Mouse (Mus musculus) regulatory T cell (primary cell): Measurements from ENCODE around the gene Gzmk.

Experiments
- in situ Hi-C: fragments of 300-600 bp; cut with MboI, MseI; formaldehyde crosslinking; loops from one replicate; pipeline ENCODE4 v1.15.1; 2025; ENCODE audit warnings: high pct_unique_total_duplicates

The Gzmk gene

GRCm38 (mm10) chr13:113203146-113203545 is 22.6 kb downstream of the Gzmk start:
- in situ Hi-C loops: no loop called here

GRCm38 (mm10) chr13:113202184-113202583 is 23.5 kb downstream of the Gzmk start:
- in situ Hi-C loops: no loop called here

- in situ Hi-C loops: no loop called here
Observed at GRCm38 (mm10) chr13:113201631-113202030, 24.1 kb downstream of the Gzmk start.

- in situ Hi-C loops: no loop called here
Observed at GRCm38 (mm10) chr13:113200726-113201125, 25.0 kb downstream of the Gzmk start.

GRCm38 (mm10) chr13:113199331-113199730 is 26.4 kb downstream of the Gzmk start:
- in situ Hi-C loops: no loop called here

GRCm38 (mm10) chr13:113197872-113198502 is 27.7 kb downstream of the Gzmk start:
- in situ Hi-C loops: no loop called here

GRCm38 (mm10) chr13:113196808-113197674 is 28.7 kb downstream of the Gzmk start:
- in situ Hi-C loops: no loop called here

GRCm38 (mm10) chr13:113183720-113184119 is 42.0 kb downstream of the Gzmk start:
- in situ Hi-C loops: no loop called here

GRCm38 (mm10) chr13:113183310-113183709 is 42.4 kb downstream of the Gzmk start:
- in situ Hi-C loops: no loop called here

GRCm38 (mm10) chr13:113174162-113174561 is 51.5 kb downstream of the Gzmk start:
- in situ Hi-C loops: no loop called here

- in situ Hi-C loops: no loop called here
Observed at GRCm38 (mm10) chr13:113170256-113170655, 55.5 kb downstream of the Gzmk start.

- in situ Hi-C loops: no loop called here
Observed at GRCm38 (mm10) chr13:113168018-113168534, 57.6 kb downstream of the Gzmk start.

GRCm38 (mm10) chr13:113164252-113165005 is 61.3 kb downstream of the Gzmk start:
- in situ Hi-C loops: no loop called here

GRCm38 (mm10) chr13:113151556-113151955 is 74.2 kb downstream of the Gzmk start:
- in situ Hi-C loops: loop anchor here (10.0 kb wide), 1 partner anchor 67 kb away; no protein-coding TSS in a partner anchor

GRCm38 (mm10) chr13:113139597-113139996 is 86.1 kb downstream of the Gzmk start:
- in situ Hi-C loops: no loop called here

GRCm38 (mm10) chr13:113129974-113130373 is 95.7 kb downstream of the Gzmk start:
- in situ Hi-C loops: no loop called here
